Mouse (Mus musculus): Measurements from ENCODE around the gene Adpgk. TPM values are rescaled to one million over a fixed set of nuclear protein-coding genes. Genes with fewer than 3 reads are reported as not detected.
"Not testable (repeated sequence)": the region's sequence is repeated elsewhere in the genome, so short reads cannot be mapped to it uniquely, and the experiment has no call there.

Adpgk gene
- total RNA-seq, 1 experiment from 2014 or later: 61.0 TPM

DNA sequence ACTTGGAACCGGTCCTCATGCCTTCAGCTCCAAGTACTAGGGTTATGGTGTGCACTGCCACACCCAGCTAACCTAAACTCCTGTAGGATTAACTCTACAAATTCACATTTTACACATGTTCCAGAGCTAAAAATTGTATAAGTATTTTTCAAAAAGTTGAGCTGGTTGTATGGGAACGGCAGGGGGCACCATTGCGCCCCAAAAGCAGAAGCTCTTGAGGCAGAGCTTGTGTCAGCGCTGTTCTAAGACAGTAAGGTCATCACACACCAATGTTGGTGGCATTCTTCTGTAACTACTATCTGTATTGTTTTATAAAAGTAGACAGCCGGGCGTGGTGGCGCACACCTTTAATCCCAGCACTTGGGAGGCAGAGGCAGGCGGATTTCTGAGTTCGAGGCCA lies 48.6 kb downstream of the Adpgk start:
- peak in 1 of 2 experiments; percentile 32; a peak in 1 of 4 replicates for ATAC-seq (replicated peaks in 1 of 2; ENCODE audit: insufficient read depth in 1 of 2, low FRiP score in 2 of 2, low TSS enrichment in 1 of 2, low read depth in 1 of 2, poor library complexity in 2 of 2, severe bottlenecking in 2 of 2)

DNA sequence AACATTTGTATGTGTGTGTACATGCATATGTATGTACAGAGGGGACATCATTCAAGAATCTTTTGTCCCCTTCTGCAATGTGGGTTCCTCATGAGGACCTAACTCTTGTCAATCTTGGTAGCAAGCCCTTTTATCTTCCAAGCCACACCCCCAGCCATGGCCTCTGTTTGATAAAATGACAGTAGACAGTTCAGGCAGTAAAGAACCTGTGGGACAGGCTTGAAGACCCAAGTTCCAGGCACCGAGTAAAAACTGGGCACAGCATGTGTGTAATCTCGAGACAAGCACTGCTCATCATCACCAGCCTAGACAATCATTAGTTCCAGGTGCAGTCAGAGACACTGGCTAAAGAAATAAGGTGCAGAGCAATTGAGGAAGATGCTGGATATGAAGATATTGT lies 54.8 kb downstream of the Adpgk start:
- no peak for ATAC-seq (replicated peaks in 1 of 2; ENCODE audit: insufficient read depth in 1 of 2, low FRiP score in 2 of 2, low TSS enrichment in 1 of 2, low read depth in 1 of 2, poor library complexity in 2 of 2, severe bottlenecking in 2 of 2)

DNA sequence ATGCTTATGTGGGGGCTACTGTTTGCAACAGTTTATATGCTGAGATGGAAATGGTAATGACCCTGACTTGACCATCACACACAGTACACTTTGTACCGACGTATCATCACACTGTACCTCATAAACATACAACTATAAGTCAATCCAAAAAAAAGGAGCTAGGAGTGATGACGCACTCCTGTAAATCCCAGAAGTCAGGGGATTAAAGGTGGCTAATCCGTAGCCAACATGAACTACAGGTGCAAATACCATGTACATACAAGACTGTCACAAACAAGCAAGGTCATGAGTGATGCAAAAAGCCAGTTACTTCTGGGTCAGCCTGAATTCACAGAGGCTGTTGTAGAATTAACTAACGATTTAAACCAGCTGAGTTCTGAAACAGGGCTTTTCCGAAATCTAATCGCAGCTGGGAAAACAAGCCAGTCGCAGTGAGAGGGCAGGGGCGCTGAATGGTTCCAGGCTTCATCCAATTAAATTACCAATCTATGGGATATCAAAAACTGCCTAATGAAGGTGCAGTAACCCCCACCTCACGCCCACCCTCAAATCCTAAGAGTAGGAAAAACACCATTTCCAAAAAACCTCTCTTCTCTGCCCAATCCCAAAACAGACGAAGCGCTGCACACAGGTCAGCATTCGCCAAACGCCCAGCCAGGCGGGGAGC lies 61.4 kb downstream of the Adpgk start:
- no peak for ATAC-seq (replicated peaks in 1 of 2; ENCODE audit: insufficient read depth in 1 of 2, low FRiP score in 2 of 2, low TSS enrichment in 1 of 2, low read depth in 1 of 2, poor library complexity in 2 of 2, severe bottlenecking in 2 of 2)

DNA sequence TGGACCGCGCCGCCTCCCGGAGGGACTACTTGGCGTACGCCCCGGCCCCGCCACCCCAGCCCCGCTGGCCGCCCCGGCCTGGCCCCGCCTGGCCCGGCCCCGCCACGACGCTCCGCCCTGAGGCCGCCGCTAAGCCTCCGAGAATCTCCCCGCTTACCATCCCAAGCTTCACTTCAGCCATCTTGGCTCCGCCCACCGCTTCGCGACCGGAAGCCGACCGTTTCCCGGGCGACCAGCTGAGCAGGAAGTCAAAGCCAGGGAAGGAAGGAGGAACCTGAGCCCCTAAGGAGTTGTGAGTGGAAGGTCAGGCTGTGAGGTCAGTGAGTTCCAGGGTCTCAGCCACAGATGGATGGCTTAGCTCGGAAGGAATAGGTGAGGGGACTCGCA lies 61.9 kb downstream of the Adpgk start, which contains the start of gene Bbs4:
Bbs4 (minus strand) TSS at position 256 of the 387 bp plus-strand sequence.
- ATAC-seq (replicated peaks in 1 of 2; ENCODE audit: insufficient read depth in 1 of 2, low FRiP score in 2 of 2, low TSS enrichment in 1 of 2, low read depth in 1 of 2, poor library complexity in 2 of 2, severe bottlenecking in 2 of 2): peak; percentile 90 to 99

DNA sequence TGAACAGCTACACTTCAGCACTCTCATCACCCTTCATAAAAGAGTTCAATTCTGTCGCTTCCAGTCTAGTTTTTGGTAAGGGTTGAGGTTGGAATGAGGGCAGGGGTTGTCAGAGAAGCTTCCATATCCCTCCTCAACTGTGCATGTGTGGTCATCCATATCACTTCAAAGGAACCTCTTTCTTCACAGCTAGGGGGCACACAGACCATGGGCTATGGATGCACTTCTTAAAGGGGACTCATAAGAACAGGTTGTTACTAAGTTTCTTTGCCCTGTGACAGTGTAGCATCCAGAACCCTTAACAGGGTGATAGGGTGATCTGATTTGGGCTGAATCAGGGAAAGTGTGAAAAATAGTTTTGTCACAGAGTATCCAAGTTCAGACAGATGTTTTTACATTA lies 66.7 kb downstream of the Adpgk start:
- not testable (repeated sequence) for ATAC-seq (replicated peaks in 1 of 2; ENCODE audit: insufficient read depth in 1 of 2, low FRiP score in 2 of 2, low TSS enrichment in 1 of 2, low read depth in 1 of 2, poor library complexity in 2 of 2, severe bottlenecking in 2 of 2)

DNA sequence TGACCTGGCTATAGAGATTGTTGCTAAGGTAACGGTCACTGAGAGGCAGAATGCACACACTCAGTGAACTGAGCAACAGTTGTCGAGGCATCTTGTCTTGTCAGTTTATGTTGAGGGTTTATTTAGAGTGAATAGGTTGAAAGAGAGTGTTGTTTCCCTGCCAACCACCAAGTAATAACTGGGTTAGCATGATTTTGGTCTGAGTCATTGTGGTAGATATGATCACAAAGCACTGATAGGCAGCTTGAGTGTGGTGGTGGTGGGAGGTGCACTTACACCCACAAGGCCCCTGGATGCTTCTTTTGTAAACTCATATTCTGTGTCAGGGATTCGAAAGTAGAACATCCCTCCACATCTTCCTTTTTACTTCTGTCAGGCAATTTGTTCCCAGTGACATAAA lies 69.1 kb downstream of the Adpgk start:
- peak; percentile 67 to 78 for ATAC-seq (replicated peaks in 1 of 2; ENCODE audit: insufficient read depth in 1 of 2, low FRiP score in 2 of 2, low TSS enrichment in 1 of 2, low read depth in 1 of 2, poor library complexity in 2 of 2, severe bottlenecking in 2 of 2)

DNA sequence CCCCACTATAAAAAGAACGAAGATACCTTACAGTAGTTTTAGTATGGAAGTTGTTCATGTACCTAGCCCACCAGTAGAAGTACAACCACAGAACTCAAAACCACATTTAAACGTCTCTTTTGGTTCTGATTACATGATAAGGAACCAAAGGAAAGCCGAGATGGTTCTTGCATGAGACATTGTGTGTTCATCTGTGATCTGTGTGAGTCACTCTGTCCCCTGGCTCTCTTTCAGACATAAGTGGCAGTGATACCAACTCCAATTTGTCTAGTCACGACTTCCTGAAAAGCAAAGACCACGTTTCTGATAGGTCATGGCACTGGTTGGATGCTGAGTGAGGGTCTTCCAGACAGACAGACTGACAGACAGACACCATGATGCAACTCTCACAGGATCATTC lies 77.9 kb downstream of the Adpgk start:
- no peak for ATAC-seq (replicated peaks in 1 of 2; ENCODE audit: insufficient read depth in 1 of 2, low FRiP score in 2 of 2, low TSS enrichment in 1 of 2, low read depth in 1 of 2, poor library complexity in 2 of 2, severe bottlenecking in 2 of 2)

DNA sequence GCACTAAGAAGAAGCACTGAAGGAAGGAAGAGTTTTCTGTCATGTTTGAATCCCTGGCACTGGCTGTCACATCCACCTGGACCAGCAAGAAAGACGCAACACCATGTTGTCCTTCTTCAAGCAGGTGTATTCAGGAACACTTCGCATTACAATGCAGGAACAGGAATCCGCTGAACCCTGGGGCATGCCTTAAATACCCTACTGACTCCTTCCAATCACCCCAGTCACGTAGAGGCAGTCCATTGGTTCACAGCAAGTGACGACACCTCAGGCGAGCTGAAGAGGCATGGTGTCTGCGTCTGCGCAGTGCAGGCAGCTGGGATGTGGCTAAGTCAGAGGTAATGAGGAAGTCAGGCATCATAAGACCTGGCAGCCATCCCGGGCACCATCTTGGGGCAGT lies 78.3 kb downstream of the Adpgk start:
- no peak for ATAC-seq (replicated peaks in 1 of 2; ENCODE audit: insufficient read depth in 1 of 2, low FRiP score in 2 of 2, low TSS enrichment in 1 of 2, low read depth in 1 of 2, poor library complexity in 2 of 2, severe bottlenecking in 2 of 2)

Other genes with a start within 250 kb of the Adpgk start
- 22.8 and 27.7 TPM in 2 replicates for gene Bbs4, start 62.0 kb downstream of the Adpgk start, total RNA-seq (2017)
- 98.4 and 161 TPM in 2 replicates for gene Arih1, start 195.1 kb downstream of the Adpgk start, total RNA-seq (2017)
- 62.5 and 69.7 TPM in 2 replicates for gene Hexa, start 248.0 kb downstream of the Adpgk start, total RNA-seq (2017)
- gene Tmem202, start 248.3 kb downstream of the Adpgk start, total RNA-seq (2017): not detected in 2 replicates

Data from hematopoietic stem cell, adult 5-6 weeks (primary cell).